Mouse (Mus musculus) adrenal gland, postnatal 36 days (tissue): Measurements from ENCODE around the gene Cog1. TPM values are rescaled to one million over a fixed set of nuclear protein-coding genes. Genes with fewer than 3 reads are reported as not detected.

Source experiments
- DNase-seq, 2 experiments: peaks; one replicate each; pipeline ENCODE4 v3.0.0; 2021; ENCODE audit warnings: mixed read lengths in 1 of 2
- total RNA-seq, 2 experiments: library from RNA; stranded (reverse); gene quantifications; 2 replicates each; pipeline ENCODE4 v1.2.3; 2021

Gene Cog1
- total RNA-seq, 2 experiments from 2014 or later, result 35.4 to 39.5 TPM

DNA sequence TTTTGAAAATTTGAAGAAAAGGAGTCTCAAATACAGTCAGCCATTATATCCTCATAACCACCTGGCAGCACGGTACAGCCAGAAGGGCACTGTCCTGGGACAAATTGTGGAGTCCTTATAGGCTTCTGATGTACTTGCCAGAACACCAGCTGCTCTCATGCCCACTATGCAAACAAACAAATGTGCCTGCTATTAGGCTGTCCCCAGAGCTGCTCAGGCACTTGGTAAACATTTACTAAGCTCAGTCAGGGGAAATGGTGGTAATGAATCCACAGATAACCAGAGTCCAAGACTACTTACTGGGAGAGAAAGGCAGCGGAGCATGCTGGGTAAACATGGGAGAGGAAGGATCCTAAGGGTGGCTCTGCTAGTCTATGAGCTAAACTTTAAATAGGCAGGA, 18.2 kb downstream of the Cog1 start:
- no peak for DNase-seq

DNA sequence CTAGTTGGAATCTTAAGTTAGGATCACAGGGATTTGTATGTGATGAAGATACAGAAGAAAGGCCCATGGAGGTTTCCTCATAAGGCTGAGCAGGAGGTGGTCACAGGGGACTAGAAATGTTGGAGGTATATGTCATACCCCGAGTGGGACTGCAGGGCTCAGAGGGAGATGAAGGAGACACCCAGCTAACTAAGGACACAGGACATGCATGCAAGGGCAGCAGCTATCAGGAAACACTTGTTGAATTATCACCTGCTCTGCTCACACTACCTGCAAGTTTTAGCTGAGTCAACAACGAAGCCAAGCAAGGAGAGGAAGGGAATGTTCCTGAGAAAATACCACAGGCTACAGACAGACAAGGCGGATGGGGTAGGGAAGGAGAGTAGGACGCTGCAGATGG, 18.7 kb downstream of the Cog1 start:
- DNase-seq, result no peak

DNA sequence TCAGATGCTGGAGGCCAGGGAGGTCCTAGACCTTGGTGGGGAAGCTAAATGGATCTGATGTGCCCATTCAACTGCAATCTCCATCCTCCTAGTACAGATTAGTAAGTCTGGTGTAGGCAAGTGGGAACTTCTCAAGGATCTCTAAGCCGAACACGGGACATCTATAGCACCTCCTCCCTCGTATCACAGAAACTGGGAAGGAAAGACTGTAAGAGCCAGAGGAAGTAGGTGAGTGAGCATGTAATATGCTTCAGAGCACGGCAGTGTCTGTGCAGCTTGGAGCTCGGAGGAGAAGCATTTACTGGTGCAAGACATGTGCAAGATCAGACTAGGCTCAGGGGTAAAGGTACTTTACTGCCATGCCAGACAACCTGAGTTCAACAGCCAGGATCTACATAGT, 19.9 kb downstream of the Cog1 start:
- no peak for DNase-seq

DNA sequence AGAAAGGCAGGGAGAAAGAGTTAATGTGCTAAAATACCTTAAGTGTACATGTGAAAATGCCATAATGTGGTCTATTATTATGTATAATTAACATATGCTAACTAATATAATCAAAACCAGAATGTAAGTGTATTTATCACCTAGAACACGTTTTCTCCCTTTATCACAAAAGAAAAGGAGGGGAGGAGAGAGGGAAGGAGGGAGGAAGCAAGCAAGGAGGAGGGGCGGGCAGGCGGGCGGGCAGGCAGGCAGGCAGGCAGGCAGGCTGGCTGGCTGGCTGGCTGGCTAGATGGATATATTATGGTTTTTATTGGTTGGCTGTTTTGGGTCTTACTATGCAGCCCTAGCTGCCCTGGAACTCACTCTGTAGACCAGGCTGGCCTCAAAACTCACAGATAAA, 20.7 kb downstream of the Cog1 start:
- no peak for DNase-seq

DNA sequence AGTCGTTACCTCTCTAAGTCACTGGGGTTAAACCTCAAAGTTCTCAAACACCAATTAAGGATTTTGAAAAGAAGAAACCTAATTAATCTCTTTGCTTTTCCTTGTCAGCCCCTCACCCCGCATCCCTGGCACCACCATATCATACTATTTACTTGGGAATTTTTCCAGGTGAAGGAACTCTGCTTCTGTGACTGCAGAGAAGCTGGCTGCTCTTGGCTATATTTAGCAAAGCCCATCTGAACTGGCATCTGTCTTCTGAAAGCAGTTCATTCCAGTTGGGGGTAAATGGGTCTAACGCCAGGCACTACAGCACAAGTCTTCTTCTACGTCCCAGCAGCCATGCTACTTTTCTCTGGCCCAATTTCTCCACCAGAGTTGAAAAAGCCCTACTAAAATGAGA, 24.6 kb downstream of the Cog1 start:
- no peak for DNase-seq

DNA sequence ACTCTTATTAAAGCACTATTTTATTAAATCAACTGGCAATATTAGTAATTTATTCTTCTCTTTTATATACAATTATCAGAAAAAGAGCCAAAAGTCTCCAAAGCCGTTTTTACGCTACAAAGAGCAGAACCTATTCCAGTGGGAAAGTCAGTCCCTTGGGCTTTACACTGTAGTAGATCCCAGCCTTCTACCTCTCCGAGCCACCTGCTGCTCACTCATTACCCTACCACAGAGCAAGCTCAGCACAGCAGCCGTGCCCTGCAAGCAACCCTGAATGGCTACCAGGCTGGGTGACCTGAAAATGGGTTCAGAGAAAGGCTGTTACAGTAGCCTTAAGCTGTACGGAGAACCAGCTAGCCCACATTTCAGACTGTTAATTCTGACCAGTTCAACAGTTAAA, 25.6 kb downstream of the Cog1 start:
- DNase-seq, result no peak

DNA sequence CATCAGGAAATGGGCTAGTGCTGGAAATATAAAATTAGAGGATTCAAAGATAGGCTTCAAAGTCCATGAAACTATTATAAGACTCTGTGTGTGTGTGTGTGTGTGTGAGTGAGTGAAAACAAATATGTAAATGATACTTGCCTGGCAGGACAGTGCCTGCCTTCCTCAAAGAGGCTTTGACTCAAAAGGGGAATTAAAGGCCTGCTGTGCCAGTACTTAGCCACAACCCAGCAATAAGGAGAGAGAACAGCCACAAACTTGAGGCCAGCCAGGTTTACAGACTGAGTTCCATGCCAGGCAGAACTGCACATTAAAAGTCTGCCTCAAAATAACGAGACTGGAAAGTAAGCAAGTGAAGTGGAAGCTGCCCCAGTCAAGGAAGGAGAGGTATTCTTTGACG, 27.9 kb downstream of the Cog1 start:
- DNase-seq, result no peak

DNA sequence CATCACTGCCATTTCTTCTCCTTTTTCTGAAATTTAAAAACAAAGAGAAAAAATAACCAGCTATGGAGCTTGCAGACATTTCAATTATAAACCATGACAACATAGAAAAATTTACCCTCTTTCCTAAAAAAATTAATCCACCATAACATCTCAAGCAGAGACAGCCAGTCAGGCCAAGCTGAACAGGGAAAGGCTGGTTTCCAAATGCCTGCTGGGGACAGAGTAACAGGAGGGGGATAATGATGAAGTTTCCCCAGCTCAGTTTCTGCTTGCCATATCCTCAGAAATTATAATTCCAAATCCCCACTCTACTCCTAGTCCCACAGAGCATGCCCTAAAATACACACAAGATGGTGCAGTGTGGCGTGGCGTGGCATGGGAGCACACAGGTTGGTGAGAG, 28.4 kb downstream of the Cog1 start:
- no peak for DNase-seq

DNA sequence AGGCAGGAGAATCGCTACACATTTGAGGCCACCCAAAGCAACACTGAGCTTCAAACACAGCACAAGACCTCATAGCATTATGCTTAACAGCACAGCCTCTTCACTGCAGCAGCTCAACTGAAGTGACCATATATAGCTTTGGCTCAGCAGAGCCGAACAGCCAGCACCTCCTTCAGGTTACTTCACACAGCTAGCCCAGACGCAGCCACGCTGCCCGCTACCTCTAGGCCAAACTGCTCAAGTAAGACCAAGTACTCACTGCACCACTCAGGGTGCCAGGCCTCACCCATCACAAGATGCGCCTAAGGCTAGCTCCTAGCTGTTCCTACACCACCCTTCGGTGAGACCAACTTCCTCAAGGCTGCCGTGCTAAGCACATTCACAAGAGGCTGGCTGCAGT, 29.4 kb downstream of the Cog1 start:
- DNase-seq, result no peak

DNA sequence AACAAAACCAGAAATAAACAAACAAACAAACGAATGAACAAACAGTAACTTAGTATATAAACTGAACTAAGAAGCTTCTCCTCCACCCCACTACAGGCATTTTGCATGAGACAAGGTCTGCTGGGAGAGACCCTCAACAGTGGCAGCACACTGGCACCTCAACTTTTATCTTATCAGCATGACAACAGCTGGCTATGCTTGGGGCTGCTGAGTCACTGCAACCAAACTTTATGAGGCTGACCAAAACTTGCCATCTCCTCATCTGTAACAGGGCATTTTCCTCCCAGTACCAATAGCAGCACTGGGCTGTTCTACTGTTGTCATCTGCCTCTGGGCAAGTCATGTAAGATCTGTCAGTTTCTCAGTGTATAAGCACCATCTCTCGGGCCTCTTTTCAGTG, 32.0 kb downstream of the Cog1 start:
- peak in 1 of 2 experiments; percentile 36 for DNase-seq

DNA sequence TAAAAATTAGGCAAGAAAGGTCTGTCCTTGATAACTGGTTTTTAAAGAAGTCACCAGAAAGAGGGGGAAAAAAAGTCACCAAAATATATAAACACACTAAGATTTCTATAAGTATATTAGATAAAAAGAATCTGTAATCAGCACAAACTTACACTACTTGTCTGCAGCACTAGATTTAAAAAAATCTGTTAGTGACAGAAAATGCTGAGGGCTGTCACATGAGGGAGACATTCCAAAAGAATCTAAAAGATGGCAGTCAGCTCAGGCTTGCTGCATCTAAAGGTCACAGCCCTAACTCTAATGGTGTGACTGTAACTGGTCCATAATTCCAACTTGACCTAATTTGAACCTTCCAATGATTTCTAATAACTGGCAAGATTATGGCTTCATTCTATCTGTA, 33.0 kb downstream of the Cog1 start:
- DNase-seq, result no peak

DNA sequence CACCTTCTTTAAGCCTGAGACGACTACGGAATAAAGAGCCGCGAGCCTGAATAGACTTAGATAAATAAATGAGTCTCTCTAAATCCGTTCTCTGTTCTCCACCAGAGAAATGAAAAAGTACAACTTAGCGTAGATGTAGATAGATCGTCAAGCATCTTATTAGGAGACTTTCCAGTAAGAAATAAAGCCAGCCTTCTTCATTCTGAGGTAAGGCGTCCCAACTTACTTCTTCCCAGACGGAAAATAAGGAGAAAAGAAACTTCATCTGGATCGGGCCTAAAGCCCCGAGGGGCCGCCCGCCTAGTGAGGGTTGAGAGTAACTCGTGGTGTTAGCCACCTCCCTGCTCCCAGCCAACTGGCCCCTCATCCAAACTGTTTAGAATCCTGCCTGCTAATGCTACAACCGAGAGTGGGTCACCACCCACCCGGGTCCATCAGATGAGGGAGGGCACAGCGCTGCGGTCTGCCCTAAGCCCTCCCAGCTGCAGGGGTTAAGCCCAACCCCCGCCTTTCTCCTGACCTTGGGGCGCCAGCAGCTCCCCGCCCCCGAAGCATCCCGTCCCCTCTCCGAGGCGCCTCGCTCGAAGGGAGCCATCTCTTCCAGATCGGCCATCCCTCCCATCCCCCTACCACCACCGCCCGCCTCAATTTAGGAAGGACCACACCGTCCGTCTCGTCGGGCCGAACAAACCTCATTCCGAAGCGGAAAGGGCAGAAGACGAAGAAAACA, 34.1 kb downstream of the Cog1 start:
- DNase-seq, result peak; percentile 79 to 85

DNA sequence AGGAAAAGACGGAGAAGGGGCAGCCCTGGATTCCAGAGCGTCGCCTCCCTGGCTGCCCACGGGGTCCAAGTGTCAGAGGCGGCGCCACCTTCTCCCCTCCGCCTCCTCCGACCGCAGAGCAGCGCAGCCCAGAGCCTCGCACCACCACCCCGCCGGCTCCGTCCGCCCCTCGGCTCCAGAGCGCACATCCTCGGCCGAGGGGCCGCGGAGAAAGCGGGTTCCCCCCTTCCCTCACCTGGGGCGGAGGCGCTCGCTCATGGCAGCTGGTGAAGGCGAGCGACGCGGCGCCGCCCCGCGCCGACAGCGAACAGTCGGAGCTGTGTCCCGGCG, 34.6 kb downstream of the Cog1 start:
- DNase-seq, result no peak

DNA sequence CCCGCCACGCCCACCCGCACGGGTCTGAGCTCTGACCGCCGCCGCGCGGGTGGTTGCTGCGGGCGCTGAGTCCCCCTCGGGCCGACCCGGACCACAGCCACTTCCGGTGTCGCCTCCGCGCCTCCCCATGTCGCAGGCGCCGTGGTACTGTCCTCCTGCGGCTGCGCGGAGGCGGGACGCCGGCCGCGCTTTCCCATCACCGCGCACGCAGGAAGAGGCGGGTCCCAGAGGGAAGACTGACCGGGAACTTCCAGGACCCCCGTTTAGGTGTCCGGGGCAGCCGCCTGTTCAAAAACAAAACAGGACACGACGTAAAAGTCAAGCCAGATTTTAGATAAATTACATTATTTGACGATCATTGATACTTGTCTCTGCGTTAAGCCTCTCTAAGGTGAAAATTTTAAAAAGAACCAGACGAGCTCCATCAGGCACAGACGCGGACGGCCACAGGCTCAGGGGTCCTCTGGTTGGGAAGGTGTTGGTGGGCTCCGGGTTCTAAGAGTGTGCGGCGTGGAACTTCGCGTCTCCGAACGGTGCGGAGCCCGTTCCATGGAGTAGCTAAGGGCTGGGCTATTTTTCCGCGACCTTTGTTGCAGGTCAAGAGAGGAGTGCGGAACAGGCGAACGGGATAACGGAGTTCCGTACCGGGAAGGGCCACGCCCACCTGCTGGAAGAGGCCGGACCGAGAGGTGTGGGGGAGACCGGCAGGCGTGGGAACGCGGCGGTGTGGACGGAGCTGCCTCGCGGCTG, 35.2 kb downstream of the Cog1 start, which contains the start of the genes Fam104a and D11Wsu47e:
TSS of gene Fam104a (minus strand) at position 199 of the 750 bp plus-strand sequence.
TSS of gene D11Wsu47e (plus strand) at position 456 of the 750 bp plus-strand sequence.
- DNase-seq, result peak; percentile 97

DNA sequence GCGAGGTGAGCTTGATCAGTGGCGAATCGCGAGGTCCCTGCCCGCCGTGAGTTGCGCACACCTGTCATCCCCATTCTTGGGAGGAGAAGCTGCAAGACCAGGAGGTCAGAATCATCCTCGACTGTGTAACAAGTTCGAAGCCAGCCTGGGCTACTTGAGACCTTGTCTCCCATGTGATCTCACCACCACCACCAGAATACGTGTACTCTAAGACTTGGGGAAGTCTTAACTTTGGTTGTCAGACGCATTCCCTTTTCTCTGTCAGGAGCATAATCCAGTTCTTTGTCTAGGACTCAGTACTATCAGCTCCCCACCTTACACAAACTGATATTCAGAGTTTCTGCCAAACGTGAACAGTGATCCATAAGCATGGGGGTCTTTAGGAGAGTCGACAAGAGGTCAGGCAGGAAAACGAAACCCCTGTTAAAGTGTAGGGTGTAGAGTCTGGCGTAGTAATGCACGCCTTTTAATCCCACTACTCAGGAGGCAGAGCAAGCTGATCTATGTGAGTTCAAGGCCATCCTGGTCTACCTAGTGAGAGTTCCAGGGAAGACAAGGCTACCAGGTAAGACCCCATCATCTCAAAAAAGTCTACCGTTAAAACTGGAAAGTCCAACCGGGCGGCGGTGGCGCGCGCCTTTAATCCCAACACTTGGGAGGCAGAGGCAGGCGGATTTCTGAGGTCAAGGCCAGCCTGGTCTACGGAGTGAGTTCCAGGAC, 35.9 kb downstream of the Cog1 start:
- no peak for DNase-seq

DNA sequence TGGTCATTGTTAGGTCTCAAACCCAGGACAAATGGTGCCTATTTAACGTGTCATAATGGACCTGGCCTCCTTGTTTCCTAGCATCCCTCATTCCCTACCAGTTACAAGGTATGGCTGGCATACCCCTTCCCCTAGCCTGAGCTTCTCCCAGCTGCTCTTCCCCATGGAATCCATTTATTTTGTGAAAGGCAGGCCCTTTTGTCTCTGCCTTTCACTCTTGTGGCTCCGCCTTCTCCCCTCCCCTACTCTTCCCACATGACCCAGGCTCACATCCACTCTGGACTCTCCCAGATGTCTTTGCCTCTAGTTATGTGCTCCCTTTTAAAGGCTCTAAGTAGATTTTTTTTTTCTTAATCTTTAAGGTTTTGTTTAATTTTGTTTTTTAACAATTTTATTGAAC, 38.1 kb downstream of the Cog1 start:
- DNase-seq, result no peak

DNA sequence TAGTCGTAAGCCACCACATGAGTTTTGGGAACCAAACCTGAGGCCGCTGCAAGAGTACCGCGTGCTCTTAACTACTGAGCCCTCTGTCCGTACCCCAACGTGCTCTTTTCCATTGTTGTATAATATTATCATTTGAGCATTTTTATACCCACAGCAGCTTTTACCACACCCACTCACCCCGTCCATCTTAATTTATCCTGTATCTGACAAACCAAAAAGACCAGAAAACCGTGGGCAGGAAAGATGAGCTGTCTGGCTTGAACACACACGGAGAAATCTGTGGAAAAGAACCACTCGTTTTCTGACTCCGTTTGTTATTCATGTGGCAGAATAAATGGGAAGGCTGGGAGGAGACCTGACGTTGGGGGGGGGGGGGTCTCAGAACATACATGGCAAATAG, 41.5 kb downstream of the Cog1 start:
- no peak for DNase-seq

DNA sequence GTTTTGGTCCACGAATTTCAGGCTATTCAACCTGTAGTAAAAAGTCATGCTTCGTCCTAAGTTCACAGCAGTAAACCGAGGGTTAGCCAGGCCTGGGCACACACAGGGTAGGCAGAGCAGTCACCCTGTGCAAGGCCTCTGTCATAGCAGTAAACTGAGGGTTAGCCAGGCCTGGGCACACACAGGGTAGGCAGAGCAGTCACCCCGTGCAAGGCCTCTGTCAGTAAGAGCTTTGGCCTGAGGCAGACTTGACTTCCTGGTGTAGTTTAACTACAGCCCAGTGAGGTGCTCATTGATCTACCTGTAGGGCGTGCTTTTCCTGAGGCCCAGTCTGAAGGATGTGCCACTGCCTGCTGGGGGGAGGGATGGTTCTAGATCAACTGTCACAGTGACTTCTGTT, 42.3 kb downstream of the Cog1 start:
- no peak for DNase-seq

DNA sequence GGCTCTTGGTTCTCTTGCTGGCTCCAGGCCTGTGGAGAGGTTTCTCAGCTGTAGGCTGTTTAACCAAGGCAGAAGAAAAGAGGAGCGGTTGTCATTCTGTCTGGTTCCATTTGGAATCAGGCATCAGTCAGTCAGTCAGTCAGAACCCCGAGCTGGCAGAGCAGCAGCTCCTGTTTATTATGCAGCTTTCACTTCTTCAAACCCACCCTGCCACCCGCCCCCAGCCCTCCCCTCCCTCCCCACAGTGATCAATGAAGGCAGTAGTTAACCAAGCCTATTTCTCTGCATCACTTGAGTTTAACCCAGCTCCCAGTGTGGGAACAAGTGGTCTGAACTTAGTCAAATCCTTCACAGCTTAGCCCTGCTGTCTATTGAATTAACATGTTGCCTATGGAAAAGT, 42.9 kb downstream of the Cog1 start:
- DNase-seq, result no peak

DNA sequence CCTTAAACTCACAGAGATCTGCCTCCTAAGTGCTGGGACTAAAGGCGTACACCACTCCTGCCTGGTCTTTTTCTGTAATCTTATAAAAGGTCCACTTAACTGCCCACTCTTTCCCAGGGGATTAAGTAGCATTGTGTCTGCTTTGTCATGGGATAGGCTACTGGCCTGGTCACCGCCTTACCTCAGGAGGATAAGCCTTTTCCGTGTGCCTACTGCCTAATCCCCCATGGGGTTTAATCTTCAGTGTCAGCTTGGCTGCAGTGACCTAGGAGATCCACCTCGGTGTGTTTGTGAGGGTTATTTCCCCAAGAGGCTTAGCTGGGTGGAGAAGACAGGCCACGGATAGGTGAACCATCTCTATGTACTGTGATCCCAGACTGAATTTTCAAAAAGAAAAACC, 48.6 kb downstream of the Cog1 start:
- DNase-seq, result no peak

DNA sequence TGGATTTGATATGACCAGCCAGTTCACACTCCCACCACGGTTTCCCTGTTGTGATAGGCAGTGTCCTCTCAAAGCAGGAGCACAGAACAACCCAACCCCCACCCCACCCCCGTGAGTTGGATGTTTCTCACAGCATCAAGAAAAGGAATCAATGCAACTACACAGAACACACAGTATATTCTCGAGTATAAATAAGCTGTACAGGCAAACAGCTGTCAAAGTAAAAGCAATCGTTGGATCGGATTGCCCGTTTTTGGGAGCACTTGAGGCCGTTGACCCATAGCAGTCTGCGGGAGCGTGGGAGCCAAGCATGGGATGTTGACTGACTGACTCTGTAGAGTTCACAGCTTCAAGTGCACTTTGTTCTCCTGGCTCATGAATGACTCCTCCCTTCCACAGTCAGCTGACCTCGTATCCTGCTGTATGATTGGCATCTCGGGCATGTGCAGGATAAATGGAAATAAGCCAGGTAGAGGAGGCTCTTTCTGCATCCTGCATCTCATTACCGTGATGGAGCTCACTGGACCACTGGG, 49.1 kb downstream of the Cog1 start:
- no peak for DNase-seq

DNA sequence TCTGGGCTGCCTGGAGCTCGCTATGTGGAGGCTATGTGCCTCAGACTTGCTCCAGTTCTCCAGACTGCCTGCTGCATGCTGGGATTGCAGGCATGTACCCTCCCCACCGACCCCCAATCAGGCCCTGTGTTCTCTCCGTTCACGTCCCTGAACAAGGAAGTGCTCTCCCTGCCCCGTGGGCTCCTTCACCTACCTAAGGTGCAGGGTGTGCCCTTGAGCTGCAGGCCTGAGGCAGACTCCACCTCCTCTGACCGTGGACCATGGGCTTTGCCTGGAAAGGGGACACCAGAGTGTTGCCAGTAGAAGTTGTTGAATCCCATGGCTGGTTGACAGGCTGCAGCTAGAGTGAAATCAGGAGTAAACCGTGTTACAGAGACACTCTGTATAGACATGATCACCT, 50.7 kb downstream of the Cog1 start:
- no peak for DNase-seq

DNA sequence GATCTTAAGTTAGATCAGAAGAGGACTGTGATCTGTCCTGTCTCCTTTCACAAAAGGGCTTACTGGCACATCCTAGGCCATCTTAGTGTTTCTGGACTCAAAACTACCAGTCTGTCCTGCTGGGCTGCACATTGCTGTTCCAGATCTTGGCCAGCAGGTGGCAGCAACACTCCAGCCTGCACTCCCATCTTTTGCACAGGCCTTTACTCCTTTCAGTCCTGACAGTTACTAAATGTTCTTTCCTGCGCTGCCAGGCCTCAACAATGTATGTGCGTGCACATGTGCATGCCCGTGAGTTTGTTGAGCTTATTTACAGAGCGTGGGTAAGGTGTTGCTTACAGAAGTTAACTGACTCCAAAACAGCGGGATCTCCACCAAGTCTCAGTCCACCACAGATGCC, 54.8 kb downstream of the Cog1 start:
- DNase-seq, result peak; percentile 81 to 83
